Mouse (Mus musculus): ENCODE results near the gene Ociad2.

Ociad2 gene

DNA sequence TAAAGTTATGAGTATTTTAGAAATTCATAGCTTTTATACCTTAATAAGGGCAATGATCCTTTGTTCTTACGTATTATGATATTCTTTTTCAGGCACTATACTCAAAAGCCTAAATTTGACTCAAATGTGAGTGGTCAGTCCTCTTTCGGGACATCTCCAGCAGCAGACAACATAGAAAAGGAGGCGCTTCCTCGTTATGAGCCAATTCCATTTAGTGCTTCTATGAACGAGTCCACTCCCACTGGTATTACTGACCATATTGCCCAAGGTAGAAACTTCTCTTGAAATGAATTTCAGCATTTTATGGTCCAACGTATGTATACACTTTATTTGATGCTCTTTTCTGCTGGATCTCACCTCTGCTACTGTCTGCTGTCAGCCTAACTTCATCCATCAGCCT, 34.3 kb downstream of the Ociad2 start:
- no peak for DNase-seq (ENCODE audit: low read depth, low spot score)

DNA sequence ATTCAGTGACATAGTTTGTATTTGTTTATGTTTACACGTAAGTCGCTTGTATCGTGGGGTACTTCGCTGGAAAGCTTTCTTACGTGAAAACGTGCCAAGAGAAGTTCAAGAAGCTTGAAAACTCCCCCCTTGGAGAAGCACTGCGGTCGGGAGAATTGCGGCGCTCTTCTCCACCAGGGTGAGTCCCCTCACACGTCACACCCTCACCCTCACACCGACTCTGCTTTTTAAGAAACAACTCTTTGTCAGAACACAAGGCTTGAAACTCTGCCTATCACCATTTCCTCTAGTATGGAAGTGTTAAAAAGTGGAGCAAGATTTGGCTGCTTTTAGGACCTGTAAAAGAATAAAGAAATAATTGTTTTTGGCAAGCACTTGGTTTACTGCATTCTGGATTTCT, 36.3 kb downstream of the Ociad2 start:
- DNase-seq (ENCODE audit: low read depth, low spot score), result no peak

DNA sequence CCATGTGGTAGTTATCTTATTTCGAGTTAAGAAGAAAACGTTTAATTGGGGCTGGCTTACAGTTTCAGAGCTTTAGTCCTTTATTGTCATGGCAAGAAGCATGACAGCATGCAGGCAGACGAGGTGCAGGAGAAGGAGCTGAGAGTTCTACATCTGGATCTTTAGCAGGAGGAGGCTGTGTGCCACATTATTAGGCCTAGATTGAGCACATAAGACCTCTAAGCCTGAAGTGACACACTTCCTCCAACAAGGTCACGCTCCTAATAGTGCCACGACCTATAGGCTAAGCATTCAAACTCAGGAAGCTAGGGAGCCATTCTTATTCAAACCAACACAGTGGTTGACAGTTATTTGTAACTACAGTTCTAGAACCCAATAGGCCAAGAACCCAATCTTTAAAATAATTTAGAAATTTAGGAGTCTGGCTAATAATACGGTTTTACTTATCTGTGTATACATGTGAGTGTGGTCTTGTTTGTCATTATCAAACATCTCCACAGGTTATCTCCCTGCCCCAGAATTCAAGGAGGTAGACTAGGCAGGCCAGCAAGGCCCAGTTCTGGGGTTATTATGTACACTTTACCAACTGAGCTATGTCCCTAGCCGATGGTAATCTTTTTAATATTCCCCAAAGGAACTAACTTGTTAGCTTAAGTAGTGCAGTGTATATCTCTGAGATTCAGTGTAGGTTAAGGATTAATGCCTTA, 39.1 kb downstream of the Ociad2 start:
- no peak for DNase-seq (ENCODE audit: low read depth, low spot score)

DNA sequence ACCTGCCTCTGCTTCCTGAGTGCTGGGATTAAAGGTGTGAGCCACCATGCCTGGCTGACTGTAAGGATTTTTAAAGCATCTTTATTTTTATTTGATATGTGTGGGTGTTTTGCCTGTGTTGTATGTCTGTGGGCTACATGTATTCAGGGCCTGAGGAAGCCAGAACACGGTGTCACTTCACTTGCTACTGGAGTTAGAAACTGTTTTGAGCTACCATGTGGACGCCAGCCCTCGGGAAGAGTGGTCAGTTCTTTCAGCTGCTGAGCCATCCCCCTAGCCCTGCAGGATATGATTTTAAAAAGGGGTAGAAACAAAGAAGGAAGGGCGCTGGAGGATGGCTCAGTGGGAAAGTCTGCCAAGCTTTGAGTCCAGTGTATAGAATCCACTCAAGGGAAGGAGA, 44.9 kb downstream of the Ociad2 start:
- no peak for DNase-seq (ENCODE audit: low read depth, low spot score)

DNA sequence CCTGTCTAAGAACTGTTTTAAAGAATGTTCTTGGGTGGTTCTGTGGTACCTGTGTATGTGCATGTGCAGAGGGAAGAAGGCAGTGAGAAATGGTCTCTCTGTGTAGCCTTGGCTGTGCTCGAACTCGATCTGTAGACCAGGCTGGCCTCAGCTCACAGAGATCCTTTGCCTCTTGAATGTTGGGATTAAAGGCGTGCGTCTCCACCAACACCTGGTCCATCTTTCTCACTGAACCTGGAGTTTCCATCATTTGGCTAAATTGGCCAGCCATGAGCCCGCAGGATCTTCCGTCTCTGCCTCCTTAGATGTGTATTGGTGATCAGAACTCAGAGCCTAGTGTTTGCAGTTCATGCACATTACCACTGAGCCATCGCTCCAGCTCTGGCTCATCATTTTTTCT, 45.8 kb downstream of the Ociad2 start:
- DNase-seq (ENCODE audit: low read depth, low spot score), result no peak

DNA sequence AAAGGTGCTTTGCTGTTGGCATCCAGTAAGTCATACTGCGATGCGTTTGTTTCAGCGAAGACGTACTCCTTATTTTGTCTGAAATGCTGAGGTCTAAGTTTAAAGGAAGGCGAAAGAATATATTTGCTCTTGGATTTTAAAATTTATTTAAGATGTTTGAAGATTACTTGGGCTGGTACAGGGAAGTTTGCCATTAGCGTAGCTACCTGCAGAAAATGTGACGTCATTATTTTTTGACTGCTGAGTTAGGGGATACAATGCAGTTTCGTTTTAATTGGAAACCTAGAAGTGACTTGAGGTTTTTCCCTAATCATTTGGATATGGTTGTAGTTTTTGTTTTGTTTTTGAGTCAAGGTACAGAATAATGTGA, 47.4 kb downstream of the Ociad2 start:
- DNase-seq (ENCODE audit: low read depth, low spot score), result no peak

DNA sequence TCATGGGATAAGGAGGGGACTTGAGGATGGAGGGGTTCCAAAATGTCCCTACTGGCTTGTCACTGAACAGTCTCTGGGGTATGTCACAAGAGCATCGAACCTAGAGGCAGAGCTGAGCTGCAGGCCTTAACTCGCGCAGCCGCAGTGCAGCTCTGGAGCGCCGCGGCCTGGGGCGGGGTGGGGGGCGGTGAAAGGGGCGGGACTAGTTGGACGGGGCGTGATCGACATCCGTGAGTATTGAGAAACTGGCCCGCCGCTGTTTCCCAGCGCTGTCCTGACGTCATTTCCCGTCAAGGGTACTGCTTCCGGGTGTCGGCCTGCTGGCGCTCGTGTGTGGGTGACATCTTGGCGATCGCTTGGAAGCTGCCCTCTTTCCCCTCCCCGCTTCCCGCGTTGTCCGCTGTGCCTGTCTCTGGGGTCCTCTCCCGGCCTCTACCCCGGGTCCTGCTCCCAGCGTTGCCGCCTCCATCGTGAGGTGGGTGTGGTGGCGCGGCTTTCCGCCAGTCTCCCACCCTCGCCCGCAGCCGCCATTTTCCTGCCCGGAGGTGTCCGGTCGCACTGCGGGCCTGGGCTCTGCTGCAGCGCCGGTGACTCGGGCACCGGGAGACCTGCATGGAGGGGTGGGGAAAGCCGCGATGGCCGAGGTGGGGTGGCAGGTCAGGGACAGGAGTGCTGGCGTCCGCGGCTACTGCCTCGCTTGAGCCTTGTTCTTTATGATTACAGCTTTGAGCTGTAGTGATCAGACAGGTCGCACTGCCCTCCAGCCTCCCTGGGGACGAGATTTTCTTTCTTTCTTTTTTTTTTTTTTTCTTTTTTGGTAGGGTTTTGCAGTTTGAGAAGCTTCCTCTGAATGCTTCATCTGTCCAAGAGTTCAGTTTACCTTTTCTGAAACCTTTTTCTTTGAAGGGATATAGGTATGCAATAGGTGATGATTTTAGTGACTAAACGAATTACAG, 48.0 kb downstream of the Ociad2 start, which contains the start of gene Ociad1:
Gene Ociad1, plus strand, starts transcription at position 283 of the 956 bp plus-strand sequence.
- peak; percentile 99 for DNase-seq (ENCODE audit: low read depth, low spot score)

DNA sequence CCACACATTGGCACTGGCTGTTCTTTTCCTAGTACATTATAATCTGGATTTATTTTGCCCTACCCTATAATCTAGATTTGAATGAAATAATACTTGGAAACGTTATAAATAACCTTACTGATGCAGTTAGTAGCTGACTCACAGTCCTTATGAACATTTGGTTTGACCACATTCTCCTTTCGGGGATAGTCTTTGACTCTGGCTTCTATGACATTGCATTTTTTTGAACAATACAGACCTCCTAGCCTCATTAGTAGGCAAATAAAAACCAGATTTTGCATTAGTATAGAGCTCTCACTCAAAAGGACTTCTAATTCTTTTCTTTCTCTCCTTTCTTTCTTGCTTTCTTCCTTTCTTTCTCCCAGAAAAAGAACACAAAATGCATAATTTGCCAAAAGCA, 50.9 kb downstream of the Ociad2 start:
- peak; percentile 75 for DNase-seq (ENCODE audit: low read depth, low spot score)

DNA sequence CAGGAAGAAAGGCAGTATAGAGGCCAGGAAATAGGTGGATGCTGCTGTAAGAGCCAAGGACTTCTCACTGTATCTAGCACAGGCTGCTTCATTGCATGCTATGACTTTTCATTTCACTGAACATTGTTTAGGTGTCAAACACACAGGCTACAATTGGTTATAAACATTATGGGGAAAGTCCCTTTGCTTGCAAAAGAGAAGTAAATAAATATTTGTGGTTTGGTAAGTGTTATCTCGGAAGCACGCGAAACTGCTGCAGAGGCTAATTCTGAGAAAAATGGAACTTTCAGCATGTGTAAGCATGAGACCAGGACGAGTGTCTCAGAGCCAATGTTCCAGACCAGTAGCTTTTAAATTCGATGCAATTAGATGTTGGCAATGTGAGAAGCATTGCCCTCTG, 54.2 kb downstream of the Ociad2 start:
- peak; percentile 48 for DNase-seq (ENCODE audit: low read depth, low spot score)

DNA sequence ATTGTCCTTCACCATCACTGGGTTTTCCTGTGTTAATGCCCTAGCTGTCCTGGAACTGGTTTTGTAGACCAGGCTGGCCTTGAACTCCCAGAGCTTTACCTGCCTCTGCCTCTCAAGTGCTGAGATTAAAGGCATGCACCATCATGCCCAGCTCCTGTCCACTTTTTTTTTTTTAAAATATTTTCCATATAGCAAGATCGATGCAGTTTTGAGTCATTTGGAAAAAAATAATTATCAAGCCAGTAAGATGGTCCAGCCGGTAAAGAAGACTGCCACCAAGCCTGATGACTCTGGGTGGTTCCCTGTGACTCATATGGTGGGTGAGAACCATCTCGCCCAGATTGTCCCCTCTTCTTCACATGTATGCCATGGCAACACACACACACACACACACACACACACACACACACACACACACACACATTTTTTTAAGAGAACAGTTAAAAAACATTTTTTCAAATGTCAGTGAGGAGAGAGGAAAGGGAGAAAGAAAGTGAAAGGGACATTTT, 55.3 kb downstream of the Ociad2 start:
- no peak for DNase-seq (ENCODE audit: low read depth, low spot score)

DNA sequence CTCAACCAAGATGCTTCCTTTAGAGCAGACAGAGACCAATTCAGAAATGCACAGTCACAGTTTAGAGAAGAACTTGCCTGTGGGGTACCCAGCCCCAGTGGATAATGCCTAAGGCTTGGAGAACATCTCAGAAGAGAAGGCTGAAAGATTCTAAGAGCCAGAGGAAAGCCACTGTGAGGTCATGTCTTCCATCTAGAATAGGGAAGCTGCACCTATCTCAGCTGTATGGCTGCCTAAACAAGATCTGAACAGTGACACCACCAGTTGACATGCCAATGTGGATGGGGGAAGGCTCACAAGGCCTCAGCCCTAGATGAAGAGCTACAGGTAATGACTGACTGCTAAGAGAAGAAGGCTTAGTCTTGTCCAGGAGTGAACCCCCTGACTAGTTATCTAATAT, 56.8 kb downstream of the Ociad2 start:
- DNase-seq (ENCODE audit: low read depth, low spot score), result no peak

DNA sequence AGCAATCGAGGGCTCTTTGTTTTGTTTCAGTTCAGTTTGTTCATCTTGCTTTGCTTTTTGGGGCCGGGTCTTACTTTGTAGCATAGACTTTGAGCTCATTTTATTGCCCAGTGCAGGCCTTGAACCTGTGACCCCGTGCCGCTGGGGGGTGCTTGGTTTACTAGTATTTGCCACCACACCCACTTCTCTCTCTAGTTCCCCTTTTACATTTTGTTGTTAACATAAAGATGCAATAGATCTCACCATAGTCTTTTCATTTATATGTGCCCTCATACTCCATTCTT, 60.3 kb downstream of the Ociad2 start:
- DNase-seq (ENCODE audit: low read depth, low spot score), result no peak

DNA sequence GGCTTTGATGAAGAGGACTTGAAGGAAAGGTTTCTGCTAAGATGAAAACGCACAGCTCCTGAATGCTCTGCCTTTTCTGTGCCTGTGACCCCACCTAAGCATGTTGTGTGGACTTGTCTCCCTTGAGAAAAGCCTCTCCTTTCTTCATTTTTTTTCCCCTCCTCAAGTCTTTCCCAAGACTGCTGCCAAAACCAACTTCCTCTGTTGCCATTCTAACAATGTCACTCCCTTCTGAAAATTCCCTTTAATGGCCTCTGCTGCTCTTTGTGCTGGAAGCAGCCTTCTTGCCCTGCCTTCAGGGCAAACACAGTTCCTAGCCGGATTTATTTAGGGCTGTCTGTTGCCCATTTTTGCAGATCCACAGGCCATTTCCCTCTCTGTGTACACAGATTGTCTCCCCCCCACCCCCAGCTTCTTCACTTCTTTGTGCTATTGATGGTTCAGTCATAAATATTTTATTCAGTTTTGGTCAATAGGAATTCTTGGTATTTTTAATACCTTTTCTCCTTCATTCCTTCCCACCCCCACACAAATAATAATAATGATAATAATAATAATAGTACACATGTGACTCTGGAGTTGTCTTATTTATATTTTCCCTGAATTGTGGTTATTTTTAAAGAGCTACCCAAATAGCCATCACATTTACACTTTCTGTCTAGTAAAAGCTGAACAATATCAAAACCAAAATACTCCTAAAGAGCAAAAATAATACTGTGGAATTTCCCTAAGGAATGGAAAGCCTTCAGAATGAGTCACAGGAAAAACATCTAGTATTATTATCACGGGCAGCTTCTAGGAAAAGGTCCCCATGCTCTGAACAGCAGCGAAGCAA, 60.9 kb downstream of the Ociad2 start:
- DNase-seq (ENCODE audit: low read depth, low spot score), result peak; percentile 86

DNA sequence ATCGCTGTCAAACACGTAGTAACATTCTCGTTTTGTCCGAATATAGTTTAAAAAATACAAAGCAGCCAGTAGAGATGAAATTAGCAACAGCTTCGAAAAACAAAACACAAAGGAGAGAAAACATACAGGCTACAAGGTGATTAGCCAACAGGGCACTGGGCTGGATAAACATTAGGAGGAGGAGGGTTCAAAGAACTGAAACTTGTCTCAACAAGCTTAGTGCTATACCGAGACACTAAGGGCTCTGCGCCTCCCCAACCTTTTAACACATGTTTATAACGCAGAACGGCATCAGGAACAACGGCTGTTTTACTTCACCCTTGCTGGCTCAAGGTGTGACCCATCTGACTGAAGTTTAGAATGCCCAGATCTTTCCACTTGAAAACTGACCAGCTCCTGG, 61.6 kb downstream of the Ociad2 start:
- DNase-seq (ENCODE audit: low read depth, low spot score), result no peak

DNA sequence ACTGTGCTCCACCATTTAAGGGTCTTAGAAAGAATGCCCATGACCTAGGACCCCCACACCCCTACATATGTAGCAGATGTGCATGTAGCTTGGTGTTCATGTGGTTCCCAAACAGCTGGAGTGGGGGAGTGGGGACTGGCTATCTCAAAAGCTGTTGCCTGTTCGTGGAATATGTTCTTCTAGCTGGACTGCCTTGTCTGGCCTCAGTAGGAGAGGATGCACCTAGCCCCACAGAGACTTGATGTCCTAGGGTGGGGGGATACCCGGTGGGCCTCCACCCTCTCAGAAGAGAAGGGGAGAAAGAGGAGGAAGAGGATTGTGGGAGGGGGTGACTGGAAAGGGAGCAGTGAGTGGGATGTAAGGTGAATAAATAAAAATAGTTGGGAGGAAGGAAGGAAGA, 65.9 kb downstream of the Ociad2 start:
- DNase-seq (ENCODE audit: low read depth, low spot score), result no peak

DNA sequence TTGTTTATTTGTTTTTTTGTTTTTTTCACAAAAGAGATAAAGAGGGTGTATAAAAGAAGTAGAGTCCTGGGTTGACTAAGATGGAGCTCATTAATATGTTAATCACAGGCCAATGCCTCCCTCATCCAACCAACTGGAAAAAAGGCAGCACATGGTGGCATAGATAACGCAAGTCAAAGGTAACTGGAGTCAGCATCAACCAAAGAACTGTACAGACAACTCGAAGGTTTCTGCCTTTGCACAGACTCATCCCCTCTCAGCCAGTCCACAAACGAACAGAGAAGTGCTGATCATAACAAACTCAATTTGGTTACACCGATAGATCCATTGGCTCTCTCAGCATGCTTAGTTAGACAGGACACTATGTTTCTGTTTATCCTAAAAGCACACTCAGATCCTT, 67.7 kb downstream of the Ociad2 start:
- no peak for DNase-seq (ENCODE audit: low read depth, low spot score)
